In genomic region chr11:69156800-69157199, GRCm38 (mm10) we compare ENCODE assay signal across 9 mouse cellular contexts. TPM values are rescaled to one million over a fixed set of nuclear protein-coding genes. Genes with fewer than 3 reads are reported as not detected.
DNase-seq lines count a peak whose midpoint lies in the region; ATAC-seq lines count a peak whose summit lies in the region.
"Had no signal": no experiment of that assay in that cellular context is flagged by ENCODE, and none has a peak within 500 bp of the region (broad histone marks: within the 10 kb centered on the region; RNA-seq: fewer than 3 reads in every experiment).

Alox12b (plus strand) TSS chr11:69156989.

- H3K9me3 ChIP-seq in heart, embryonic 12.5 days (replicated peaks), result no peaks in the 10 kb centered on the region
- no peaks in the 10 kb centered on the region for H3K9me3 ChIP-seq in limb, embryonic 13.5 days
- H3K9me3 ChIP-seq in stomach, embryonic 16.5 days (replicated peaks; ENCODE audit: control insufficient read depth, low read length), result no peaks in the 10 kb centered on the region
- H3K9me3 ChIP-seq: G1E had no signal

- H3K36me3 ChIP-seq in heart, embryonic 12.5 days, result no peaks in the 10 kb centered on the region
- no peaks in the 10 kb centered on the region for H3K36me3 ChIP-seq in limb, embryonic 13.5 days
- H3K36me3 ChIP-seq in stomach, embryonic 16.5 days (ENCODE audit: control insufficient read depth, insufficient read depth, low read length), result no peaks in the 10 kb centered on the region
- H3K36me3 ChIP-seq: G1E had no signal

- 3% methylated on average over 18 of the region's 18 CpGs for WGBS in heart, embryonic 12.5 days
- WGBS in limb, embryonic 13.5 days, result 1% methylated on average over 18 of the region's 18 CpGs
- WGBS in stomach, embryonic 16.5 days, result 2% methylated on average over 18 of the region's 18 CpGs

- intact Hi-C loops in heart, postnatal 25 days (cut with DNase I), result no loop called here

- peak within 1 kb of the TSS; percentile 22 for H3K4me2 ChIP-seq in heart, embryonic 12.5 days
- H3K4me2 ChIP-seq in limb, embryonic 13.5 days (replicated peaks), result peak within 1 kb of the TSS; percentile 48
- H3K4me2 ChIP-seq in stomach, embryonic 16.5 days (ENCODE audit: low read depth, low read length), result peak within 1 kb of the TSS; percentile 21; the same call in 1 of the 2 replicates

- no peak within 1 kb of the TSS for H3K27ac ChIP-seq in heart, embryonic 12.5 days (ENCODE audit: poor library complexity, severe bottlenecking)
- no peak within 1 kb of the TSS for H3K27ac ChIP-seq in limb, embryonic 13.5 days
- no peak within 1 kb of the TSS for H3K27ac ChIP-seq in stomach, embryonic 16.5 days (ENCODE audit: low read length)

- no peak within 1 kb of the TSS; the same call in 1 of the 2 replicates for H3K9ac ChIP-seq in heart, embryonic 12.5 days
- 0 out of 2 replicates have a peak within 1 kb of the TSS, but pooled peaks have one; percentile 31 for H3K9ac ChIP-seq in limb, embryonic 13.5 days
- peak within 1 kb of the TSS; percentile 18; the same call in 1 of the 2 replicates for H3K9ac ChIP-seq in stomach, embryonic 16.5 days (ENCODE audit: low read length)

- H3K27me3 ChIP-seq in heart, embryonic 12.5 days (replicated peaks), result peaks cover 74% of the 10 kb centered on the region
- peaks cover 63% of the 10 kb centered on the region for H3K27me3 ChIP-seq in limb, embryonic 13.5 days
- H3K27me3 ChIP-seq in stomach, embryonic 16.5 days (ENCODE audit: control insufficient read depth, insufficient read depth, low read length), result peaks cover 14% of the 10 kb centered on the region

- DNase-seq in heart, postnatal 25 days (ENCODE audit: low spot score), result no peak
- peak; percentile 25 for DNase-seq in thymus, postnatal 4 days
- no peak for DNase-seq in thymus, adult 18-20 months
- DNase-seq in cerebellum, adult 8-10 months, result no peak
- no peak for DNase-seq in gastrocnemius, postnatal 10 days

- peaks cover 6% of the 10 kb centered on the region; the same call in 1 of the 2 replicates for H3K4me1 ChIP-seq in heart, embryonic 12.5 days (replicated peaks)
- peaks cover 8% of the 10 kb centered on the region for H3K4me1 ChIP-seq in limb, embryonic 13.5 days
- 0 out of 2 replicates have a peak, but pooled peaks cover 4% of the 10 kb centered on the region for H3K4me1 ChIP-seq in stomach, embryonic 16.5 days (ENCODE audit: control insufficient read depth, insufficient read depth, low read length)

- ATAC-seq in heart, embryonic 12.5 days (ENCODE audit: insufficient number of reproducible peaks, low FRiP score), result no peak
- peak; percentile 15; the same call in 1 of the 2 replicates for ATAC-seq in limb, embryonic 13.5 days (ENCODE audit: low FRiP score, low read depth)
- ATAC-seq in stomach, embryonic 16.5 days (ENCODE audit: insufficient read depth, low FRiP score), result peak; percentile 47; the same call in 1 of the 2 replicates

- 0 out of 2 replicates have a peak within 1 kb of the TSS, but pooled peaks have one; percentile 5 for H3K4me3 ChIP-seq in heart, embryonic 12.5 days
- H3K4me3 ChIP-seq in limb, embryonic 13.5 days, result peak within 1 kb of the TSS; percentile 22
- H3K4me3 ChIP-seq in stomach, embryonic 16.5 days (replicated peaks; ENCODE audit: low read length), result peak within 1 kb of the TSS; percentile 16

RNA-seq across cellular contexts. Expression of gene Alox12b, which starts in this region (rescaled TPM):
- not detected in 2 replicates for polyA plus RNA-seq in heart, embryonic 12.5 days (2016; fragmentation: Nextera tagmentation; extraction: Ambion mirVana)
- not detected for total RNA-seq in heart, postnatal 25 days (2021)
- polyA plus RNA-seq in limb, embryonic 13.5 days (2015; fragmentation: Nextera tagmentation; extraction: Ambion mirVana), result 0.22 and 0.25 TPM in 2 replicates
- 42.2 and 90.0 TPM in 2 replicates for polyA plus RNA-seq in stomach, embryonic 16.5 days (2015; fragmentation: Nextera tagmentation; extraction: Ambion mirVana)
- not detected for total RNA-seq in gastrocnemius, postnatal 10 days (2021)
- total RNA-seq: G1E had no signal
- polyA plus RNA-seq: G1E had no signal

Comparison
In these comparisons a context has a peak if more than half of its experiments do, and no peak if none do; other contexts are left out.
1. RNA of gene Alox12b (polyA plus RNA-seq): 42.2 to 90.0 TPM in stomach, embryonic 16.5 days; 0.22 to 0.25 TPM in limb, embryonic 13.5 days and not detected in heart, embryonic 12.5 days; every median in the first group is over 10 times any median in the second.
2. Peak in ATAC-seq, H3K4me3 ChIP-seq, H3K9ac ChIP-seq and H3K4me2 ChIP-seq in limb, embryonic 13.5 days; RNA of the gene not detected or under 1 TPM.
3. Peak in every context shown above with its lines, with median percentiles within 50 percentile points of each other: H3K4me2 ChIP-seq and H3K4me3 ChIP-seq.